Mouse (Mus musculus): ENCODE measurements around the gene Olig3.

DNA sequence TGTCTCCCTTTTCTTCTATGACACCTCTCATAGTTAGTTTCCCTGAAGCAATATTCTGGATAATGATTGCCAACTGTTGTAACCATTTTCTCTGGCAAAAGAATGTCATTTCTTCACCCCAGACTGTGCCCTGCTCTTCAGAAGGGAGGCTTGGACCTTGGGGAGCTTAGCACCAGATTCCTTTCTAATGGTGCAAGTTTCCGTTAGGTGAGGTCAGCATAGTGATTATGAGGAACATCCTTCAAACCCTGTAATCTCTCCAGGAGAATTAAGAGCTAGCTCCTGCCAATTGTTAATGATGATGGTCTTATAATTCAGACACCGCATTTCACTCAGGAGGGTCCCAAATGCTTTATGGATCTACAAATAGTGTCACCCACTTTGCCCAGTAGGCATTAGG, 19.5 kb downstream of the Olig3 start:
- no peak for TF ChIP-seq EP300 (IDR thresholded peaks at IDR 0.05; ENCODE audit: insufficient read depth, low read depth, low read length)
- no peak for TF ChIP-seq CTCF (IDR thresholded peaks at IDR 0.05)
- TF ChIP-seq POLR2A (IDR thresholded peaks at IDR 0.05; ENCODE audit: insufficient read depth, low read depth, low read length): no peak

Data from heart, adult 2 months (tissue).